Comparison of ENCODE assay signal across 8 mouse cellular contexts in genomic region chr15:82341036-82341501, GRCm38 (mm10). TPM values are rescaled to one million over a fixed set of nuclear protein-coding genes. Genes with fewer than 3 reads are reported as not detected.
DNase-seq lines count a peak whose midpoint lies in the region; ATAC-seq lines count a peak whose summit lies in the region.

No protein-coding gene starts in this region.

- DNase-seq in MN1 (ENCODE audit: low spot score): peak; percentile 56
- peak; percentile 47 for DNase-seq in embryonic facial prominence, embryonic 11.5 days (ENCODE audit: low spot score)
- DNase-seq in heart, adult 9 months (ENCODE audit: low spot score in 2 of 2): peak; percentile 64 to 71
- DNase-seq in kidney, adult 9 months: peak; percentile 26
- peak; percentile 77 for DNase-seq in lung, postnatal 10 days
- peak; percentile 59 for DNase-seq in ovary, postnatal 36 days (ENCODE audit: low spot score)
- DNase-seq in right cerebral cortex, postnatal 25 days: no peak
- no peak for DNase-seq in frontal cortex, postnatal 14 days (ENCODE audit: low spot score in 2 of 2)

- 3% methylated on average over 34 of the region's 40 CpGs for WGBS in embryonic facial prominence, embryonic 11.5 days

- no peak for ATAC-seq in embryonic facial prominence, embryonic 11.5 days (replicated peaks; ENCODE audit: insufficient number of reproducible peaks, low FRiP score, low TSS enrichment, low read depth)

- no peaks in the 10 kb centered on the region for H3K9me3 ChIP-seq in embryonic facial prominence, embryonic 11.5 days (replicated peaks; ENCODE audit: control insufficient read depth, low read length)

- peak overlapping the region; percentile 41 for H3K4me3 ChIP-seq in embryonic facial prominence, embryonic 11.5 days (ENCODE audit: low read depth, low read length)

- H3K9ac ChIP-seq in embryonic facial prominence, embryonic 11.5 days (replicated peaks; ENCODE audit: low read length): peak overlapping the region; percentile 80

- H3K27me3 ChIP-seq in embryonic facial prominence, embryonic 11.5 days (ENCODE audit: control insufficient read depth, insufficient read depth, low read length): peaks cover 4% of the 10 kb centered on the region; the same call in 1 of the 2 replicates

- H3K4me2 ChIP-seq in embryonic facial prominence, embryonic 11.5 days (ENCODE audit: low read depth, low read length): peak overlapping the region; percentile 76

- no peaks in the 10 kb centered on the region for H3K36me3 ChIP-seq in embryonic facial prominence, embryonic 11.5 days (replicated peaks; ENCODE audit: control insufficient read depth, insufficient read depth, low read depth, low read length)

- H3K4me1 ChIP-seq in embryonic facial prominence, embryonic 11.5 days (ENCODE audit: control insufficient read depth, insufficient read depth, low read length): no peaks in the 10 kb centered on the region

- H3K27ac ChIP-seq in embryonic facial prominence, embryonic 11.5 days (replicated peaks; ENCODE audit: low read depth, low read length): 0 out of 2 replicates have a peak overlapping the region, but pooled peaks have one; percentile 11

RNA-seq across cellular contexts. Expression of gene Smdt1, which starts 2.3 kb away (rescaled TPM):
- polyA plus RNA-seq in embryonic facial prominence, embryonic 11.5 days (2014; fragmentation: Nextera tagmentation; extraction: Ambion mirVana): 214 and 227 TPM in 2 replicates

RNA-seq across cellular contexts. Expression of gene Pheta2, which starts 2.3 kb away (rescaled TPM):
- polyA plus RNA-seq in embryonic facial prominence, embryonic 11.5 days (2014; fragmentation: Nextera tagmentation; extraction: Ambion mirVana): 3.6 and 3.7 TPM in 2 replicates

RNA-seq across cellular contexts. Expression of gene Naga, which starts 2.3 kb away (rescaled TPM):
- polyA plus RNA-seq in embryonic facial prominence, embryonic 11.5 days (2014; fragmentation: Nextera tagmentation; extraction: Ambion mirVana): 26.9 and 30.6 TPM in 2 replicates

RNA-seq across cellular contexts. Expression of gene Ndufa6, which starts 13.1 kb away (rescaled TPM):
- polyA plus RNA-seq in embryonic facial prominence, embryonic 11.5 days (2014; fragmentation: Nextera tagmentation; extraction: Ambion mirVana): 271 and 281 TPM in 2 replicates

RNA-seq across cellular contexts. Expression of gene Cyp2d22, which starts 39.0 kb away (rescaled TPM):
- polyA plus RNA-seq in embryonic facial prominence, embryonic 11.5 days (2014; fragmentation: Nextera tagmentation; extraction: Ambion mirVana): 1.4 and 2.2 TPM in 2 replicates

Comparison
In these comparisons a context has a peak if more than half of its experiments do, and no peak if none do; other contexts are left out.
1. DNase-seq: peak in MN1 (single experiment), embryonic facial prominence, embryonic 11.5 days (single experiment), heart, adult 9 months (2 of 2), kidney, adult 9 months (single experiment), lung, postnatal 10 days (single experiment) and ovary, postnatal 36 days (single experiment); none in right cerebral cortex, postnatal 25 days (single experiment) and frontal cortex, postnatal 14 days (0 of 2).